Mouse (Mus musculus) heart, embryonic 14.5 days (tissue): Measurements from ENCODE around the gene Tmc6. TPM values are rescaled to one million over a fixed set of nuclear protein-coding genes. Genes with fewer than 3 reads are reported as not detected.
"Not testable (repeated sequence)": the region's sequence is repeated elsewhere in the genome, so short reads cannot be mapped to it uniquely, and the experiment has no call there.

ENCODE experiments used
- ATAC-seq: fragments of 200-750 bp; cut with Nextera tagmentation; 2 replicates; pipeline ENCODE4 v1.8.0; 2017; ENCODE audit warnings: low read depth, moderate TSS enrichment; ENCODE audit not compliant: insufficient number of reproducible peaks, insufficient read depth, low FRiP score
- H3K27ac ChIP-seq, 2 experiments: fragments of 200-500 bp in 1 of 2; fragments of 300-500 bp in 1 of 2; sonication (generic) in 1 of 2; replicated peaks in 1 of 2; 2 replicates each; pipeline ENCODE4 v1.5.1; 2012 to 2014; ENCODE audit warnings: low read depth in 2 of 2, low read length in 2 of 2, control low read depth in 1 of 2, mild to moderate bottlenecking in 1 of 2, mixed read lengths in 1 of 2; ENCODE audit not compliant: control insufficient read depth in 1 of 2, insufficient read depth in 1 of 2
- H3K27me3 ChIP-seq: fragments of 300-500 bp; sonication (generic); 2 replicates; pipeline ENCODE4 v1.6.1; 2014; ENCODE audit warnings: mild to moderate bottlenecking, low read length, control low read depth; ENCODE audit not compliant: control insufficient read depth, insufficient read depth
- H3K36me3 ChIP-seq: fragments of 300-500 bp; sonication (generic); 2 replicates; pipeline ENCODE4 v1.6.1; 2014; ENCODE audit warnings: mild to moderate bottlenecking, control low read depth, low read length, mixed read lengths; ENCODE audit not compliant: control insufficient read depth, insufficient read depth
- H3K4me1 ChIP-seq, 2 experiments: fragments of 200-500 bp in 1 of 2; fragments of 300-500 bp in 1 of 2; sonication (generic) in 1 of 2; 2 replicates each; pipeline ENCODE4 v1.6.1; 2012 to 2014; ENCODE audit warnings: low read length in 2 of 2, control low read depth in 1 of 2, mixed read lengths in 1 of 2; ENCODE audit not compliant: control insufficient read depth in 2 of 2, insufficient read depth in 2 of 2
- H3K4me2 ChIP-seq: fragments of 300-500 bp; sonication (generic); 2 replicates; pipeline ENCODE4 v1.6.1; 2014; ENCODE audit warnings: mild to moderate bottlenecking, low read length
- H3K4me3 ChIP-seq, 2 experiments: fragments of 200-500 bp in 1 of 2; fragments of 300-500 bp in 1 of 2; sonication (generic) in 1 of 2; 2 replicates each; pipeline ENCODE4 v1.5.1; 2012 to 2014; ENCODE audit warnings: low read length in 2 of 2, mild to moderate bottlenecking in 2 of 2, control low read depth in 1 of 2, low read depth in 1 of 2, moderate library complexity in 1 of 2; ENCODE audit not compliant: control insufficient read depth in 1 of 2, insufficient read depth in 1 of 2
- H3K9ac ChIP-seq: fragments of 300-500 bp; sonication (generic); 2 replicates; pipeline ENCODE4 v1.6.1; 2014; ENCODE audit warnings: mild to moderate bottlenecking, low read length
- H3K9me3 ChIP-seq: fragments of 300-500 bp; sonication (generic); 2 replicates; pipeline ENCODE4 v1.6.1; 2016; ENCODE audit warnings: low read length, control low read depth; ENCODE audit not compliant: control insufficient read depth
- WGBS: fragments of 180-500 bp; shearing (Covaris S2); extraction: QIAGEN DNeasy Blood & Tissue Kit; methylation state at CpG from one replicate; pipeline ENCODE4 v1.1.7; 2014; 5-methylcytosine and 5-hydroxymethylcytosine counted together
- polyA plus RNA-seq: library from polyadenylated mRNA; unstranded; fragments of >200 nt; fragmentation: Nextera tagmentation; extraction: Ambion mirVana; gene quantifications from 2 replicates; pipeline ENCODE4 v1.2.1, GENCODE M21; 2014

Gene Tmc6
- polyA plus RNA-seq, 1 experiment from 2014 or later: 22.5 TPM

DNA sequence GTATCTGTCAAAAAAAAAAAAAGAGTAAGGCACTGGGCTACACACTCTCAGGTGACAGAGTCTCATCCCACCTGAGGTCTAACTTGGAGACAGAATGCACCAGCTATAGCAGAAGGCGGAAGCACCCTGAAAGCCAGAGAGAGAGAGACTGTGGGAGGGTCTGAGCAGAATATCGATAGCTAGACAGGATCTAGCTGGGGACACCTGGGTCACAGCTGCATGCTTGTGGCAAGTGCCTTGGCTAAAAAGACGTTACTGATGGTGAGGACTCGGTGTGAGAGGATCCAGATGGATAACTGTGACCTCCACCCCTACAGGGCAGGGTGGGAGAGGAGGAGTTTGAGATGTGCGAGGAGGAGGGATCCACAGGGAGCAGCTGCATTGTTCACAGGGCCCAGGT lies 15.0 kb upstream of the Tmc6 start:
- Histone ChIP-seq H3K36me3 (no peaks in the 10 kb centered on the region), H3K27me3 (no peaks in the 10 kb centered on the region), H3K4me2 (no peak overlapping the region), H3K4me3 (no peak overlapping the region), H3K27ac (no peak overlapping the region), H3K9ac (no peak overlapping the region), H3K4me1 (peaks cover 13% of the 10 kb centered on the region in 2 experiments), H3K9me3 (no peaks in the 10 kb centered on the region)
- WGBS: 50% methylated on average over 5 of the region's 5 CpGs
- no peak for ATAC-seq

DNA sequence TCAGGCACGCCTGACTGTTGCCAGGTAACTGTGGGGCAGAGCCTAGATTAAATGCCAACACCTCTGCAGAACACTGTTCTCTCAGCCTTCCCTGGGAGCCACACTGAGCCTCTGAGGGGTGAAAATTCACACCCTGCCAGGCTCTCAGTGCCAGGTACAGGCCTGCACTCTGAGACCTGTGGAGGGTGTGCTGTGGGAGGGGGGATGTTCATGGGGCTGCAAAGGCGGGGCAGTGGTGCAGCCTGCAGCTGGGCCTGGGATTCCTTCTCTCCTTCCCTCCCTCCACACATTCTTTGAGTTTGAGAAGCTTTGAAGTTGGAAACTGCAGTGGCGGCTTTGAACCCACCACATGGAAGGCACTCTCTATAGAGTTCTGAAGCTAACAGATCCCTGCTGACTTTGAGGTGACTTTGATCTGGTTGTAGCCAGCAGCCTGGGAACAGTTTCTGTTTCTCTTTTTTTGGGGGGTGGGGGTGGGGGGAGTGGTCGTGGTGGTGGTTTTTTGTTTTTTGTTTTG lies 12.1 kb upstream of the Tmc6 start:
- ATAC-seq: no peak
- H3K4me2 ChIP-seq: no peak overlapping the region
- no peaks in the 10 kb centered on the region for H3K9me3 ChIP-seq
- no peak overlapping the region for H3K27ac ChIP-seq
- H3K9ac ChIP-seq: no peak overlapping the region
- H3K4me1 ChIP-seq: peaks cover 12 to 20% of the 10 kb centered on the region in 2 experiments
- no peaks in the 10 kb centered on the region for H3K36me3 ChIP-seq
- H3K27me3 ChIP-seq: peaks cover 5% of the 10 kb centered on the region; the same call in 1 of the 2 replicates
- H3K4me3 ChIP-seq: no peak overlapping the region
- 63% methylated on average over 4 of the region's 4 CpGs for whole genome bisulfite sequencing

DNA sequence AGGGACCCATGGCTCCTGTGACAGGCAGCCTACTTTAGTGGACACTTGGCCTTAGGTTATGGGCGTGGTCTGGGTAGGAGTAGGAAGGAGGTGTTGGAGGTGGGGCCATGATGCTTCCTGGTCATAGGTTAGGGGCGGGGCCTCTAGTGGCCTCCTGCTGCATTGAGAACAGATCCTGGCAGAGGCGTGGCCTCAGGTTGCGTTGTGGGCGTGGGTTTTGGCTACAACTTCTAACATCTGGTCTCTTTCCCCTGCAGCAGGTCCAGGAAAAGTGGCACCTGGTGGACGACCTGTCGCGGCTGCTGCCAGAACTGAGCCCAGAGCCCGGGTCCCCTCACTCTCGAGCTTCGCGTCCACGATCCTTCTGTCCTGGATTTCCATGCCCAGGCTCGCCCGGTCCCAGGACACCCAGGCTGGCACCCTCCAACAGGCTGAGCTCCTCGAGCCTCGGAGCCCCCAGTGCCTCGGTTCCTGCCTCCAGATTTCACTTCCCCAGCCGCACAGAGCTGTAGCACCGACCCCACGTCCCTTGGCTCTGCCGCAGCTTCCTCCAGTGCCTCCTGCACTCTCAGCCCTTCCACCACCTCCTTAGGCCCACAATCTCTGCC lies 10.4 kb upstream of the Tmc6 start:
- Histone ChIP-seq H3K36me3 (no peaks in the 10 kb centered on the region), H3K9me3 (no peaks in the 10 kb centered on the region), H3K27ac (no peak overlapping the region), H3K4me1 (peaks cover 5 to 10% of the 10 kb centered on the region in 2 experiments; a peak in 3 of 4 replicates), H3K9ac (no peak overlapping the region), H3K27me3 (peaks cover 5% of the 10 kb centered on the region; the same call in 1 of the 2 replicates), H3K4me2 (peak overlapping the region; percentile 52), H3K4me3 (peak overlapping the region; percentile 22 to 24)
- 9% methylated on average over 22 of the region's 22 CpGs for WGBS
- peak; percentile 67 for ATAC-seq

DNA sequence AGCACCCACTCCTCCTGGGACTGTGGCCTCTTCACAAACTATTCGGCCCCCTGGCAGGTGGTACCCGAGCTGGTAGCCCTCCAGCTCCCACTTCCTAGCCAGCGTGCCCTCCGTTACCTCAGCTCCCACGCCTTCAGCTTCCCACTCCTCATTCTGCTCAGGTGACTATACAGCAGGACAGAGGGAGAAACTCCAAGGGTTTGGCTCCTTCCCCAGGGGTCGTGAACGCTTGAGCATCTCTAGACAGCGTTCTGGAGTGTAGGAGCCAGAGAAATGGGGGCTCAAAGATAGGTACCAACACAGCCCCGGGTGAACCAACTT lies 9.4 kb upstream of the Tmc6 start:
- 82% methylated on average over 9 of the region's 9 CpGs for WGBS
- H3K27ac ChIP-seq: no peak overlapping the region
- H3K36me3 ChIP-seq: no peaks in the 10 kb centered on the region
- peaks cover 5% of the 10 kb centered on the region; the same call in 1 of the 2 replicates for H3K27me3 ChIP-seq
- ATAC-seq: no peak
- H3K9me3 ChIP-seq: no peaks in the 10 kb centered on the region
- H3K4me2 ChIP-seq: no peak overlapping the region
- peaks cover 5 to 10% of the 10 kb centered on the region in 2 experiments; a peak in 3 of 4 replicates for H3K4me1 ChIP-seq
- H3K9ac ChIP-seq: no peak overlapping the region
- no peak overlapping the region for H3K4me3 ChIP-seq

DNA sequence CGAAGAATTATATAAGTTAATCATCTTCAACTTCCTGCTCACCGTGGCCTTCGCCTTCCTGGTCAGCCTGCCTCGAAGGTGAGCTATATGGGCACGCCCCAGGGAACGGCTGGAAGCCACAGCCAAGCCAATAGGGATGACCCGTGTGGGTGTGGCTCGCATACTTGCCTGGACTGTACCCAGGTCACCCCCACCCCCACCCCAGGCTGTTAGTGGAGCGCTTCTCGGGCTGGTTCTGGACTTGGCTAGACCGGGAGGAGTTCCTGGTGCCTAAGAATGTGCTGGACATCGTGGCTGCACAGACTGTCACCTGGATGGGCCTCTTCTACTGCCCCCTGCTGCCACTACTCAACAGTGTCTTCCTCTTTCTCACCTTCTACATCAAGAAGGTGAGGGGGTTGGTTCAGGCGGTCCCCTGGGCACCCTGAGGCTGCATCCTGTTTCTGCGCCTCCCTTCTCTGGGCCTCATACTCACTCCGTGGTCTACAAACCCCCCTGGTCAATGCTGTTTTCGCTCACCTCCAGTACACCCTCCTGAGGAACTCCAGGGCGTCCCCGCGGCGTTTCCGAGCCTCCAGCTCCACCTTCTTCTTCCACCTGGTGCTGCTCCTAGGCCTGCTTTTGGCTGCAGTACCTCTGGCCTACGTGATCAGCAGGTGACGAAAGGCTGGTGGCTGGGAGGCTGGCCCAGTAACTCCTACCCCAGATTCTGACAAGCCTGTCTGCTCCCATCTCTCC lies 8.9 kb upstream of the Tmc6 start:
- H3K4me1 ChIP-seq: peaks cover 5 to 10% of the 10 kb centered on the region in 2 experiments; a peak in 3 of 4 replicates
- ATAC-seq: peak; percentile 40; the same call in 1 of the 2 replicates
- H3K4me2 ChIP-seq: peak overlapping the region; percentile 54
- peaks cover 5% of the 10 kb centered on the region; the same call in 1 of the 2 replicates for H3K27me3 ChIP-seq
- H3K9ac ChIP-seq: no peak overlapping the region
- H3K9me3 ChIP-seq: no peaks in the 10 kb centered on the region
- no peak overlapping the region for H3K27ac ChIP-seq
- H3K4me3 ChIP-seq: peak overlapping the region in 1 of 2 experiments; percentile 10; a peak in 2 of 4 replicates
- 29% methylated on average over 23 of the region's 23 CpGs for WGBS
- H3K36me3 ChIP-seq: no peaks in the 10 kb centered on the region

DNA sequence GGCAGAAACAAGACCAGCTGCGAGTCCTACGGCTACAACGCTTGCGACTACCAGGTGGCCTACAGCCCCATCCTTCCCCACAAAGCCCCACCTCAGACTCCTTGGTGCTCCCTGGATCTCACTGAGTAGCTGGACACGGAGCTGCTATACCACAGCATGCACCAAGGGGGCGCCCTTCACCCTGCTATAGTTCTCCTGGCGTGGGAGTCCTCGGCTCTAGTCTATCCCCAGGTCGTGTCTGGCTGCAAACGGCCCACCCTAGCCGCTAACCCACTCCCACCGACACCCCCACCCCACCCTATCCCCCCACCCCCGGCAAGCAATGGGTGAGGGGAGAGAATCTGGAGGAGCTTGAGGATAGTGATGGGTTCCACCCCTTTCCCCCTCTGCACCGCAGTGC lies 8.3 kb upstream of the Tmc6 start:
- Histone ChIP-seq H3K9ac (no peak overlapping the region), H3K27ac (no peak overlapping the region)

DNA sequence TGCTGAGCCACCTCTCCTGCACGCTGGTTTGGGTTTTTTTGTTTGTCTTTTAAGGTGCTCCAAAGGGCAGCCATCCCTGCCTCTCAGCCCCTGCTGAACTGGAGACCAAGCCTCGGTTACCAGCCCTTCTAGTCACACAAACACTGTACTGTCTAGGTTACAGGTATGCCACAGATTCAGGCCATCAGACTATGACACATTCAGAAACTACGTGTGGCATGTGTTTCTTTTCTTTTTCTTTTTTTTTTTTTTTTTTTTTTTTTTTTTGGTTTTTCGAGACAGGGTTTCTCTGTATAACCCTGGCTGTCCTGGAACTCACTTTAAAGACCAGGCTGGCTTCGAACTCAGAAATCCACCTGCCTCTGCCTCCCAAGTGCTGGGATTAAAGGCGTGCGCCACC lies 6.5 kb upstream of the Tmc6 start:
- not testable (repeated sequence) for H3K36me3 ChIP-seq, H3K27ac ChIP-seq, H3K9me3 ChIP-seq, H3K9ac ChIP-seq, H3K4me2 ChIP-seq, H3K27me3 ChIP-seq, H3K4me3 ChIP-seq, ATAC-seq
- 80% methylated on average over 6 of the region's 7 CpGs for WGBS
- peaks cover 6 to 10% of the 10 kb centered on the region in 2 experiments for H3K4me1 ChIP-seq

More for the DNA sequence above, 8.3 kb upstream of the Tmc6 start:
- no peaks in the 10 kb centered on the region for H3K36me3 ChIP-seq
- peak; percentile 47; the same call in 1 of the 2 replicates for ATAC-seq
- peak overlapping the region in 1 of 2 experiments; percentile 10; a peak in 2 of 4 replicates for H3K4me3 ChIP-seq
- H3K27me3 ChIP-seq: peaks cover 5% of the 10 kb centered on the region; the same call in 1 of the 2 replicates
- H3K9me3 ChIP-seq: no peaks in the 10 kb centered on the region
- peaks cover 5 to 10% of the 10 kb centered on the region in 2 experiments; a peak in 3 of 4 replicates for H3K4me1 ChIP-seq
- peak overlapping the region; percentile 54 for H3K4me2 ChIP-seq
- 3% methylated on average over 14 of the region's 14 CpGs for WGBS
